Mouse (Mus musculus) kidney, adult 2 months (tissue): ENCODE results near the gene Apobec1.

Source experiments
- CTCF ChIP-seq: fragments of 200-500 bp; conservative IDR thresholded peaks from 2 replicates; pipeline ENCODE4 v1.5.1; 2011; ENCODE audit warnings: low read depth, mild to moderate bottlenecking, control low read depth, low read length, moderate library complexity, mixed read lengths; ENCODE audit not compliant: insufficient read depth, insufficient read length
- POLR2A ChIP-seq: fragments of 200-500 bp; IDR thresholded peaks from one replicate; pipeline ENCODE4 v1.6.1; 2011; ENCODE audit warnings: low read depth, low read length, control low read depth

GRCm38 (mm10) chr6:122569762-122570161, 32.5 kb downstream of the Apobec1 start:
- TF ChIP-seq CTCF (no peak), POLR2A (no peak)
